Mouse (Mus musculus): Measurements from ENCODE around the gene Borcs5.

- no peak for TF ChIP-seq POLR2A (IDR thresholded peaks at IDR 0.05; ENCODE audit: low read depth, low read length)
- no peak for TF ChIP-seq CTCF (IDR thresholded peaks at IDR 0.05; ENCODE audit: extremely low read depth, insufficient read depth, insufficient read length, insufficient replicate concordance)
These were observed 7.5 kb downstream of the Borcs5 start for GRCm38 (mm10) chr6:134646835-134647234.

Data from spleen, adult 2 months (tissue).